Mouse (Mus musculus): ENCODE measurements around the gene Gm20696.
A peak's percentile ranks its signal among the peaks of the same experiment; 100 is the strongest.

The Gm20696 gene

GRCm38 (mm10) chr6:99624542-99624941 is 42.1 kb downstream of the Gm20696 start:
- no peak for DNase-seq (ENCODE audit: low read depth)

- no peak for DNase-seq (ENCODE audit: low read depth)
Observed at GRCm38 (mm10) chr6:99623641-99624040, 43.0 kb downstream of the Gm20696 start.

- no peak for DNase-seq (ENCODE audit: low read depth)
Observed at GRCm38 (mm10) chr6:99621167-99621566, 45.4 kb downstream of the Gm20696 start.

DNA sequence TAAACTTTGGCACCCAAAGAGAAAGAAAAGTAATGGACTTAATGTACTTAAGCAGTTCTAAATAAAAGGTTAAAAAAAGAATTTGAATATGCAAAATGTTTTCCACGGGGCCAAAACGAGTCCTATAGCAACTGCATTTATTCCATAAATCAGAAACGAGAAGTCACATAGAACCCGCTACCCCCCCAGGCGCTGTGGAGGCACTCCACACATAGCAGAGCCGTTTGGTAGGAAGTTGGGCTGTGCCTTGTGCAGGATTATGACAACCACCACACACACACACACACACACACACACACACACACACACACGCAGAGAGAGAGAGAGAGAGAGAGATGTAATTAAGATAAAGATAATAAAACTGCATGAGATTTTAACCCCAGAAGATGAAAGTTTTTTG is 46.1 kb downstream of the Gm20696 start:
- DNase-seq (ENCODE audit: low read depth) = no peak

- no peak for DNase-seq (ENCODE audit: low read depth)
Observed at GRCm38 (mm10) chr6:99619964-99620363, 46.6 kb downstream of the Gm20696 start.

GRCm38 (mm10) chr6:99619466-99619865 is 47.1 kb downstream of the Gm20696 start:
- no peak for DNase-seq (ENCODE audit: low read depth)

GRCm38 (mm10) chr6:99617867-99618266 is 48.7 kb downstream of the Gm20696 start:
- no peak for DNase-seq (ENCODE audit: low read depth)

GRCm38 (mm10) chr6:99617415-99617814 is 49.2 kb downstream of the Gm20696 start:
- no peak for DNase-seq (ENCODE audit: low read depth)

DNA sequence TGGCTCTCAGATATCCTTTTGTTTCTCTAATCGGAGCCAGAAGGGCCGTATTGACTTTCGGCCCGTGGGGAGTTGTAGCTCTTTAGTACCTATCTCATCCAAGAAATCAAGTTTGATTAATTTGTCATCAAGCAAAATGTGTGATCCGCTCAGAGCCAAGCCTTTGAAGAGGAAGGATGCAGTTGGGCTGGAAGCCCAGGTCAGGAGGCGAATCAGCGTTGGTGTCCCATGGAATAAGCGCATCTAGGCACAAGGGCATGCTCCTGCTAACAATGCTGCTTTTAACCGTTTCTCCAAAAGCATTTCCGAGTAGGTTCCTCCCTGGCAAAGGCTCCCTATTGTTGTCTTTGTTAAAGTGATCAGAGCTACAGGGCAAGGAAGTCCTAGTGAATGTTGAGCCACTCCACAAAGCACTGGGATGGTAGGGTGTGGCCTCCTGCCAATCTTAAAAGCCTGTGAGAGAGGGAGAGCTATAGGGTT is 51.3 kb downstream of the Gm20696 start:
- no peak for DNase-seq (ENCODE audit: low read depth)

DNA sequence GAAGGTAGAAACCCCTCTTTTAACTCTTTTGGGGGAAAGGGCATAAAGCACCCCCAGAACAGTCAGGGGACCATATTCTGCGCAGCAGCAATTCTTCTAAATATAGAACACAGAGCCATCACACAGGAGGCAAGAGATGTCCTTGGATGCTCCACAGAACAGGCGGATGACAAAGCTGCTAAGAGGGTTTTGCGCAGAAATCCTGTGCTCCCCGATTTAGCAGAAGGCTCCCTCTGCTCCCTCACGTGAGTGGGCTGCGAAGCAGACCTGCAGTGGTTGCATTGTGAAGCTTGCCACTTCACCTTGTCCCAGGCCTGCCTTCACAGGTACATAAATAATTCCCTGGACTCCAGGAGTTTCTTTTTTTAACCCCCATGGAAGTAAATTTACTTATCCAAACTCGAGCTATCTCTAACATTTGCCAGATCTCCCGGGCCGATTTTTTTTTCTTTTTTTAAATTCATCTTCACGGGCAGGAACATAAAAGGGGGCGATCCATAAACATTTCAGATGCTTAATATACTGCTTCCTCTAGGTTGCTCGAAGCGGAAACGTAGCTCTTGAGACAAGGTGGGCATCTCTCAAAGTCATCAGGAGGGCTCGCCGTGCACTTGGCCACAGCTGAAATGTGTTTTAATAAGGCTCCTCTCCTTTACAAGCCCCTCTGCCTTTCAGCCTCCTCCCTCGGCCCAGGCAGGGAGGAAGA is 51.9 kb downstream of the Gm20696 start:
- no peak for DNase-seq (ENCODE audit: low read depth)

DNA sequence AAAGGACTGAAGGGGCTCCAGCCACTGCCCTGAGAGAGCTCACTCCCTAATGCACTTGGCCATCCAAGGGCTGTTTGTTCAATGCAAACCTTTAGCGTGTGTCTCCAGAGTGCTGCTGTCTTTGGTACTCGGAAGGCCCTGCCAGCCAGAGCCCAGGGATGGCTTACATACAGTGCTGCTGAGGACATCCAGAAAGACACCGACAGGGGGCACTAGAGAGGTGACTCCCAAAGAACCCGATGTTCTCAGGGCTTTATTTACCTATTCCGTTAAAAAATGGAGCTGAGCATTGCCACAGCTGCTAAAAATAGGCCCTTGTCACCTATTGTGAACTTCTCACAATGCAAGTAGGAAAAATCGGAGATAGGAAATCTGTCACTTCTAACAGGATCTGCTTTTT is 54.7 kb downstream of the Gm20696 start:
- DNase-seq (ENCODE audit: low read depth) = no peak

DNA sequence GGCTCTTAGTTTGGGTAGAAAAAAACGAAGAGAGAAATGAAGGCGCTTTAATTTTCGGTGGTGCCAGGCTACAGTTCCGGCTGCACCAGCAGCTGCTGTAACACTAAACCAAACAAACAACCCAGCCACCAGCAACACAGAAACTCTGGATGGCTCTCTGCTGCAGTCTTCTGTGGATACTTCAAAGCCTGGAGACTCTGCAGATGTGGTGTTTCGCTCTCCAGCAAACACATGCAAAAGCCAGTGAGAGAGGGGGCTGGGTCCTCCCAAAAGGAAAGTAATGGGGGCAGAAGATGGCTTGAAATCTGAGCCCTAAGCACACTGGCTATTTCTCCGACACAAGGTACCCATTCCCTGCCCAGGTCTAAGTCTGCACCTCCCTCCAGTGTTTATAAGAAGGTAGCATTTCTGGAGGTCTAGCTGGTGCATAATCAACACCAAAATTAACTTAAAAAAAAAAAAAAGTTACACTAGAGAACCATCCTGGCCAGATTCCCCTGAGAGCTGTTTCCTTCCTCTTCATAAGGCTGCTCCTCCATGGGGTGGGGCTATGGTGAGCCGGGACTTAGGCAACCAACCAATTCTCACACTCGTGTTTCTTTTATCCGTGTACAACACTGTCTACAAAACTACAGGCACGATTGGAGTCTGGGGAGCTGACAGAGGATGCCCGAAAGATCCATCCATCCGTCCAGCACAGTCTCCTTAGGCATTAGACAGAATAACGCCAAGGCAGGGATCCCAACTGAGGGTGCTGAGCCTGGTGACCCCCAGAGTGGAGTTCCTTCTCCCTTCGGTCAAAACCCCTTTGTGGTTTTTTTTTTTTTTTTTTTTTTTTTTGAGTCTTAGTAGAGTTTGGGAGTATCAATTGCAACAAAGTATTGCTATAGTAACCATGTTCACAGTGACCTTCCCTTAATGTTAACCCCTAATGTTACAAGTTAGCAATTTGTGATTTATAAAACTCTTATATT is 55.9 kb downstream of the Gm20696 start:
- no peak for DNase-seq (ENCODE audit: low read depth)

DNA sequence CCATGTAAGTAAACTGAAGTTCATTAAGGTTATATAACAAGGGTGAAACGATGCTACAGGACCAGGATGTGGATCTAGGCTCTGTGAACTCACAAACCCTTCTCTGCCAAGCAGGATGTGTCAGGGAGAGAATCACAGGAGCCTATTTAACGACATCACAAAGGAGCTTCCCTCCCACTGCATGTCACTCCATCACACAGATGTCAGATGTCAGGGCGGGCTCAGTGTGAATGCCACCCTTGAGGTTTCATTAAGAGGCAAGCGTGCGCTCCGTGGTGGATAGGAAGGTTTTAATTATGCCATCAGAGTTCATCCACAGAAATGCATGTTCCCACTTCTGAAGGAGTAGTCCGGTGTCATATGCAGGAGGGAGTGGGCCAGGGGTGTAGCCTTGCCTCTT is 60.5 kb downstream of the Gm20696 start:
- DNase-seq (ENCODE audit: low read depth) = no peak

GRCm38 (mm10) chr6:99604758-99605157 is 61.8 kb downstream of the Gm20696 start:
- DNase-seq (ENCODE audit: low read depth) = peak; percentile 52

DNA sequence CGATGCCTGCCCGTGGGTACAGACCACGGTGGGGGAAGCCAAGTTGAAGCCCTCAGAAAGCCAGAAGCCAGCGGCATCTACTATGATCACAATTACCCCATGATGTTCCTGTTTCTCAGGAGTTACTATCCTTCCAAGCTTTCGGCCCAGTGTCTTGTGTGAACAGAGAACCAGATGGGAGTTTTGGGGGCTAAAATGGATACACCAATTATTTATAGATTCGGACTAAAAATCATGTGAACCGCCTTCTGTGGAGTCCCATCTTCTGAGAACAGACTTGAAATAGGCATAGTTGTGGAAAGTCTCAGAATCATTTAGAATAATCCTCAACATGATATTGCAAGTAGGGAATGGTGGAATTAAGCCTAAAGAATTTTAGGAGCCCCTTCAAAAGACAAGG is 64.2 kb downstream of the Gm20696 start:
- no peak for DNase-seq (ENCODE audit: low read depth)

DNA sequence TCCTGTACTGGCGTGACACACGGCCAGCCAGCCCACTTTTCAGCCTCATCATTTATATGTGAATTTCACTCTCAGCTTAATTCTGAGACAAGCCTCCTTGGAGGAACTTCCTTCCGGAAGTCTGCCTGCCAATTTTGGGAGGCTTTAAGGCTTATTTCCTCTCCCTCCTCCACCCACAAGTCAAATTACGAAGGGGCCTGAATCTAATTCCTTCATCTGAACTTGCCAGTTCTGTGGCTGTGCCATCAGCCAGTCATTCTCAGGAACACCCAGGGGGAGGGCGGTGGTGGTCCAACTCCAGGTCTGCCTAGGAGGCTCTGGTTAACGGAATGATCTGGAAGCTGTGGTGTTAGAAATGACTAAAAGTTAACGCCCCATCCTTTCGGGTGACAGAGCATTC is 65.7 kb downstream of the Gm20696 start:
- no peak for DNase-seq (ENCODE audit: low read depth)

DNA sequence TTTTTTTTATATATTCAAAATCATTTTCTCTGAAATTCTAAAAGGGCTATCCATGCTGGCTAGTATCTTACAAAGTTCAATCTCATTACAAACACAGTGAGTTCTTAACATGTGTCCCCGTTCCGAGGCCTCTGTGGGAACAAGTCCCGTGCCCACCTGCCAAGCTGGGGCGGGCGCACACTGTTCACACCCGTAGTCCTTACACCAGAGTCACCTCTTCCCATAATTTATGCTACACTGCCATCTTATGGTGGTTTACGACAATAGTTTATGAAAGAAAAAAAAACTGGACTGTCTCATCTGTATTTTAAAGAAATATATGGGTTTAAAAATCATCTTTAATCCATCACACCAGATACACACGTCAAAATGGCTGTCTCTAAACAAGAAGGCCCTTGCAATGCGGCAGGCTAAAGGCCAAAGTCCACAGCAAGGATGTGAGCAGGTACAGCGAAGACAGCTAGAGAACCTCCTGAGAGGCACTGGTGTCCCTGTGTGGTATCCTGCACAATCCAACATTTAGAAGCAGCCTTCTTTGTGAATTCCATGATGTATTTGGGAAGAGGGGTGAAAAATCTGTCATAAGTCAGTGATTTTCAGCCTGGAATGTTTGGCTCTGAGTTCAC is 66.3 kb downstream of the Gm20696 start:
- peak; percentile 34 for DNase-seq (ENCODE audit: low read depth)

DNA sequence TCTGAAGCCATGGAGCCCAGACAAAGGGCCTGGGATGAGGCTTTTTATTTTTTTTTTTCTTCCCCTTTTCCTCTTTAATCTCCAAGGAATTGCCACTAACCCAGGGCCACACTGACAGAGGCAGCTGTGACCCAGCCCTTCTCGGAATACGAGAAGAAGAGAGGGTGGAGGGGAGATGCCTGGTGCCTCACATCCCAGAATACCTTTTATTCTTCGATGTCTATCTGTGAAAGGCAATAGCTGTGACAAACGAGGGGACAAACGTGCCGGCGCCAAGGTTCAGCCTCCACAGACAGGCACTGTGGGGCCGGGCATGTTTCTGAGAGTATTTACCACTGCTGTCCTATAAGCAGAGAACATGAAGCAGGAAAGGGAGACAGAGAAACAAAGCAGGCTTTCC is 66.9 kb downstream of the Gm20696 start:
- no peak for DNase-seq (ENCODE audit: low read depth)

GRCm38 (mm10) chr6:99599229-99599628 is 67.4 kb downstream of the Gm20696 start:
- no peak for DNase-seq (ENCODE audit: low read depth)

DNA sequence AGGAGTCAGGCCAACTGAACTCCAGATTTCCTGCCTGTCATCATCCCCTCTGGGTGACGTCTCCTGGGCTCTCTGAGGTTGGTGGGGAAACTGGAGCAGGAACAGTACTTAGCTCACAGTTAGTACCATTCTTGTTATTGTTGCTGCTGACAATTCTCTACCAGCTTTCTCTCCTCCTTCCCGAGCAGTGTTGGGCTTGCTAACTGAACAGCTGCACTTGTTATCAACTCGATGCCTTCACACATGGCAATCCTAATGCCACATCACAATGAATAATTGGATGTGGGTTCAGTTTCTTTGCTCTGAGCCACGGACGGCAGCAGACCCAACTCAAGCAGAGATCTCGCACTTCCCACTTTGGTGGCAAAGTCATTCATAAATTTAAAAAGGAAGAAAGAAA is 89.6 kb downstream of the Gm20696 start:
- no peak for DNase-seq (ENCODE audit: low read depth)

DNA sequence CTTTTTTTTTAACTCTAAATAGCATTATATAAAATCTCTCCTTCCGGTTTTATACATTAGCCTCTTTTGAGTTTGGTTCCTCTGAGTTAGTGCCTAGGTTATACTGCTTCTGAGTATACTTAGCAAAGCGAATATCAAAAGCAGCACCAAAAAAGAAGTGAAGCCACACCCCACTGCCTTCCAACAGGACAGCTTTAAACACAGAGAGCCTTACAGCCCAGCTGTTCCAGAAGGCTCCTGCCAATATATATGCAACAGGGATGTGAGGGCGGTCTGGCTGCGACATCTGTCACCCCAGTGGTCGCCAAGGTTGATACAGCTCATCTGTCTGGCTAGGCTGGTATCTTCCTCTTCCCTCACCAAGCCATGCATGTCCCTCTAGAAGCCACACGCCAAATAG is 91.0 kb downstream of the Gm20696 start:
- DNase-seq (ENCODE audit: low read depth) = no peak

GRCm38 (mm10) chr6:99573343-99573742 is 93.3 kb downstream of the Gm20696 start:
- DNase-seq (ENCODE audit: low read depth) = no peak

GRCm38 (mm10) chr6:99572071-99572470 is 94.5 kb downstream of the Gm20696 start:
- no peak for DNase-seq (ENCODE audit: low read depth)

All from fibroblast of lung, adult 2 months (primary cell).